Mouse (Mus musculus) megakaryocyte, embryonic 14.5 days (primary cell): ENCODE measurements around the gene Dbn1. TPM values are rescaled to one million over a fixed set of nuclear protein-coding genes. Genes with fewer than 3 reads are reported as not detected.

ENCODE experiments used
- H3K27me3 ChIP-seq: replicated peaks from 2 replicates; pipeline ENCODE3; 2012; ENCODE audit warnings: inconsistent platforms
- H3K36me3 ChIP-seq: replicated peaks from 2 replicates; pipeline ENCODE3; 2012; ENCODE audit warnings: low read length, inconsistent platforms, mixed read lengths
- H3K4me1 ChIP-seq: 2 replicates; pipeline ENCODE4 v1.6.1; 2012; ENCODE audit warnings: inconsistent platforms
- H3K4me3 ChIP-seq: replicated peaks from 2 replicates; pipeline ENCODE3; 2012; ENCODE audit warnings: moderate library complexity, mild to moderate bottlenecking, inconsistent platforms
- H3K9me3 ChIP-seq: 2 replicates; pipeline ENCODE4 v1.6.1; 2012; ENCODE audit warnings: inconsistent platforms
- FLI1 ChIP-seq: IDR thresholded peaks from 2 replicates; pipeline ENCODE4 v1.6.1; 2012; ENCODE audit warnings: low read length, inconsistent platforms, mixed read lengths
- GATA1 ChIP-seq: IDR thresholded peaks from 3 replicates; pipeline ENCODE4 v1.6.1; 2012; ENCODE audit warnings: mixed read lengths, low read length, inconsistent platforms, borderline replicate concordance
- polyA plus RNA-seq: library from polyadenylated mRNA; stranded (reverse); fragments of >175 nt; gene quantifications from 2 replicates; pipeline ENCODE4 v1.2.3, GENCODE M21; 2012; ENCODE audit warnings: low replicate concordance; ENCODE audit not compliant: insufficient read depth

The Dbn1 gene
- polyA plus RNA-seq, 1 experiment, result 1.8 TPM

DNA sequence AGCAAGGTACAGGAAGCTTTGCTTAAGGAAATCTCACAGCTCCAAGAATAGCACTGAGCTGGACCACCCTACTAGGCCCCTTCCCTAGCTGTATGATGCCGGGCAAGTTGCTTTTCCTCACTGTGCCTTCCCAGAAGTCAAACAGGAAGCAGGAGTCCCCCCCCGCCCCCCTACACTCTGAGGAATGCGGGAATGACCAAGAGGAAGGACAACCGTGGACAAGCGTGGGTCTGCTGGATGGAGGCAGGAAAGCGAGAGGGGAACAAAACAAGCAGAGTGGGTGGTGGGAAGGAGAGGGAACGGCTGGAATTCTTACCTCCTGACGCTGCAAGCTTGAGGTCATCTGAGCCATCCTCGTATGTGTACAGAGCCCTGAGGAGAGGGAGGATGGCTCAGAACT is 4.8 kb downstream of the Dbn1 start:
- TF ChIP-seq FLI1, result no peak
- no peak for TF ChIP-seq GATA1
- Histone ChIP-seq H3K4me3 (no peak overlapping the region), H3K4me1 (peaks cover 61% of the 10 kb centered on the region), H3K27me3 (peaks cover 81% of the 10 kb centered on the region), H3K36me3 (no peaks in the 10 kb centered on the region), H3K9me3 (peaks cover 5% of the 10 kb centered on the region)

DNA sequence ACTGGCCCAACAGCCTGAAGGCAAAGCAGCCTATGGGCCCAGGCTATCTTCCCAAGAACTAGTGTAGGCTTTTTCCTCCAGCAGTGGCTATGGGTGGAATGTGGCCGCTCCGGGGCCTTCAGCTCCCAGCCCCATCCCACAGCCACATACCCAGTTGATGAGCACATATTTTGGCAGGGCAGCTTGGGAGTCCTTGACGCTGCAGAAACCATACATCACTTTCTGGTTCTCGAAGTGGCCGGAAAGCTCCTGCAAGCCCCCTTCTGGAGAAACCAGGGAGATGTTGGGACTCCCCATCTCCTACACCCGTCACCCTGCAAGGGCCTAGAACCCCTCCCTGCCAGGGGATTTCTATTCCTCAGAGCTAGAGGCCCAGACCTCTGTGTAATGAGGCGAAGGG is 5.4 kb downstream of the Dbn1 start:
- TF ChIP-seq GATA1 (no peak), FLI1 (no peak)
- peaks cover 76% of the 10 kb centered on the region for H3K27me3 ChIP-seq
- H3K9me3 ChIP-seq, result peaks cover 5% of the 10 kb centered on the region
- H3K36me3 ChIP-seq, result no peaks in the 10 kb centered on the region
- H3K4me1 ChIP-seq, result peaks cover 61% of the 10 kb centered on the region
- no peak overlapping the region for H3K4me3 ChIP-seq

DNA sequence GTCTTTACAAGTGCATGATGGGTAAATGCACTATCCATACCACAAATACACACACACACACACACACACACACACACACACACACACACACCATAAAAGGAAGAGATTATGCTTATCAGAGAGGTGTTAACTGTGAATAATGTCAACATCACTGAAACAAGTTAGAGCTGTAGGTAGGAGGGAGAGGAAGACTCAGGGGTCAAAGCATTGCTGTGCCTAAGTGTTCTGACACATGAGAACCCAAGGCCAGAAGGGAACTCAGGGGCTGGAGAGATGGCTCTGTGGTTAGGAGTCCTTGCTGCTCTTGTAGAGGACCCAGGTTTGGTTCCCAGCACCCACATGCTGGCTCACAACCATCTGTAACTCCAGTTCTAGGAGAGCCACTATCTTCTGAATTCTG is 8.0 kb downstream of the Dbn1 start:
- TF ChIP-seq FLI1, result no peak
- no peak for TF ChIP-seq GATA1
- H3K9me3 ChIP-seq, result peaks cover 16% of the 10 kb centered on the region
- peaks cover 76% of the 10 kb centered on the region for H3K27me3 ChIP-seq
- H3K4me1 ChIP-seq, result peaks cover 51% of the 10 kb centered on the region
- no peaks in the 10 kb centered on the region for H3K36me3 ChIP-seq
- H3K4me3 ChIP-seq, result no peak overlapping the region

DNA sequence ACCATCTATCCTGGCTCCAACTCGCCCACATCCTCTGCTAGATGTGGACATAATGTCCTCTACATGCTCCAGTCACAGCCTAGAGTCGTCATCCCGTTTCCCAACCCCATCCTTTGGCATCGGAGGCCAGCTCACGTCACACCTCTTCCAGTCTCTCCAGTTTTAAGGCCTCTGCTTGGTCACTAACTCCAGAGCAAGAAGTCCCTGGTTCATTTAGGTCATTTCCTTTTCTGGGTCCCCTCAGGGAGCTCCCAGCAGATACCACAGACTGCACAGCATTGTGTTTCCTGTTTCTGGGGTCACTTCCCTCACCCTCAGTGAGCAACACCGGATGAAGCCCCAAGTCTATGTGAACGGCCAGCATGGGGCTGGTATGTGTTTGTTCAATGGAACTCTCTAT is 8.9 kb downstream of the Dbn1 start:
- peaks cover 46% of the 10 kb centered on the region for H3K4me1 ChIP-seq
- no peaks in the 10 kb centered on the region for H3K36me3 ChIP-seq
- peaks cover 76% of the 10 kb centered on the region for H3K27me3 ChIP-seq
- H3K4me3 ChIP-seq, result peak overlapping the region; percentile 24
- no peak for TF ChIP-seq FLI1
- no peak for TF ChIP-seq GATA1
- H3K9me3 ChIP-seq, result peaks cover 17% of the 10 kb centered on the region

DNA sequence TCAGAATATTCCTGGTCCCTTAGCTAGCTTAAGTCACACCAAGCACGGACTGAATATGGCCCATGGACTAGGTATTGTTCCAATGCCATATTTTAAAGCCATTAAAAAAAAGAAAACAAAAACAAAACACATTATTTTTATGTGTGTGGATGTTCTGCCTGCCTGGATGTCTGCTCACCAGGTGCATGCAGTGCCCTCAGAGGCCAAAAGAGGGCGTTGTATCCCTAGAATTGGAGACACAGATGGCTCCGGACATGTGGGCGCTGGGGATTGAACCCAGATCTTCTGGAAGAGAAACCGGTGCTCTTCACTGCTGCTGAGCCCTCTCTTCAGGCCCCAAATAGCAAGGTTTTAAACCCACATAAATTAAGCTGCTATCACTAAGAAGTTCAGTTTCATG is 9.9 kb downstream of the Dbn1 start:
- no peak overlapping the region for H3K4me3 ChIP-seq
- TF ChIP-seq FLI1 (no peak), GATA1 (no peak)
- peaks cover 76% of the 10 kb centered on the region for H3K27me3 ChIP-seq

DNA sequence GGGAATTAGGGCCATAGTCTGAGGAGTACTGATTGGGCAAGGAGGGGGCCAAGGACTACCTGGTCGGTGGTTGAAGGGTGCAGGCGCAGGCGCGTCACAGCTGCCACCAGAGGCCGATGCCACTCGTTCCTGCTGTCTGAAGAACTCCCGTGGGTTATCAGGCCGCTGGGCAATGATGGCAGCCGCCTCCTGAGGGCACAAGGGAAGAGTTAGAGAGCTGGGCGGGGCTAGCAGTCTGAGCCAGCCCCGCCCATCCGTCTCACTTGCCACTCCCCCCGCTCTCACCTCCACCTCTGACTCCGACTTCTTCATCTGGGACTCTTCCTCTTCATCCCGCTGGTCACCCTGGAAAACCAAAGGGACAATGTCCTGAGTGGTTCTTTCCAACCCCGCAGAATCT is 10.4 kb downstream of the Dbn1 start:
- H3K4me3 ChIP-seq, result no peak overlapping the region
- TF ChIP-seq GATA1 (no peak), FLI1 (no peak)

More for the DNA sequence above, 9.9 kb downstream of the Dbn1 start:
- H3K36me3 ChIP-seq, result no peaks in the 10 kb centered on the region
- peaks cover 17% of the 10 kb centered on the region for H3K9me3 ChIP-seq
- H3K4me1 ChIP-seq, result peaks cover 38% of the 10 kb centered on the region

DNA sequence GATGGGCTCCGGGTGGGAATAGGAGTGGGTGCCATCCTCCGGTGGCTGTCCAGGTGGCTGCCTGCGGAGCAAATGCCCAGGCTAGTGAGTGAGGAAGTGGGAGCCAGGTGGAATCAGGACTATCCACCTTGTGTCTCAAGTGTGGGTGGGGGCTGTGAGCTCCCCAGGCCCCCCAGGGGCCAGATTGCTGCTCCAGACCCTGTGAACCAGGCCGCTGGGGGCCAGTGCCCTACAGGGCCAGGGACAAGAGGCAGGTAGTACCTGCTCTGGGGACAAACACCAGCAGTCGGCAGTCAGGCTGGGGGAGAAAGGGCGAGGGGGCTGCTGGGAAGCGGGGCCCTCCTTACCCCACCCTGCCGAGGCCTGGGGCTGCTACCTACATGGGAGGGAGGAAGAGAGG is 11.7 kb downstream of the Dbn1 start:
- H3K9me3 ChIP-seq, result peaks cover 17% of the 10 kb centered on the region
- H3K27me3 ChIP-seq, result peaks cover 76% of the 10 kb centered on the region
- no peak for TF ChIP-seq GATA1
- no peak for TF ChIP-seq FLI1

More for the DNA sequence above, 10.4 kb downstream of the Dbn1 start:
- H3K9me3 ChIP-seq, result peaks cover 17% of the 10 kb centered on the region
- H3K27me3 ChIP-seq, result peaks cover 76% of the 10 kb centered on the region
- H3K36me3 ChIP-seq, result no peaks in the 10 kb centered on the region
- peaks cover 42% of the 10 kb centered on the region for H3K4me1 ChIP-seq

DNA sequence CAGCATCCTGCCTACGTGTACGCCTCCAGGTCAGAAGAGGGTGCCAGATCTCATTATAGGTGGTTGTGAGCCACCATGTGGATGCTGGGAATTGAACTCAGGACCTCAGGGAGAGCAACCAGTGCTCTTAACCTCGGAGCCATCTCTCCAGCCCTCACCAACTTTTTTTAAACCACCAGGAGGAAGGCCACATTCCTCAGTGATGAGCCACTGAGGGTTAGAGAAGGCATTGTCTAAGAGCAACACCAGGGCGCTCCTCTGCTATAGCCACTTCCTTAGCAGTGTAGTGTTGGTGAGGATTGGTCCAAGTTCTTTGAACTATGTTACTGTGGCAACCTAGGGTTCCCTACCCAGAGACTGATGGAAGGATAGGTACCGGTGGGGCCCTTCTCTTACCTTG is 12.2 kb downstream of the Dbn1 start:
- no peak for TF ChIP-seq GATA1
- TF ChIP-seq FLI1, result no peak
- Histone ChIP-seq H3K27me3 (peaks cover 77% of the 10 kb centered on the region), H3K9me3 (peaks cover 17% of the 10 kb centered on the region), H3K36me3 (no peaks in the 10 kb centered on the region), H3K4me1 (peaks cover 59% of the 10 kb centered on the region), H3K4me3 (no peak overlapping the region)

More for the DNA sequence above, 11.7 kb downstream of the Dbn1 start:
- Histone ChIP-seq H3K4me3 (no peak overlapping the region), H3K4me1 (peaks cover 54% of the 10 kb centered on the region), H3K36me3 (no peaks in the 10 kb centered on the region)

DNA sequence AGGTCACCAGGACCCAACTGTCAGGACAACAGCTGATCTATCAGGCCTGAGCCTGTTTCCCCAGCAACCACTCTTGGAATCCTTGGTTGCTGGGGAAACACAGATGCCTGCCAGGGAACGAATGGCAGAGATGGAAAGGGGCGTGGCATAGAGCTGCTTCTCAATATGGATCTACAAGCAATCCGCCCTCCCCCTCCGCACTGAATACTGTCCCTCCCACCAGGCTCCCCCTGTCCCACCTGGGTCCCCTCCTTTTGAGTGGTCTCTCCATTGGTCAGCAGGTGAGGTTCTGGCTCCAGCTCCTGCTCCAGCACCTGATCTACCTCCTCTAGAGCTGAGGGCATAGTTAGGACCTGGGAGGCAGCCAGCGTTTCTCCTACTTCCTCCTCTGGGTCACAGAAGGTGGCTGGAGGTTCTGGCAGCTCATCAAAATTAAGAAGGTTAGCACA is 13.3 kb downstream of the Dbn1 start:
- Histone ChIP-seq H3K4me3 (no peak overlapping the region), H3K4me1 (peaks cover 61% of the 10 kb centered on the region), H3K27me3 (peaks cover 79% of the 10 kb centered on the region), H3K9me3 (peaks cover 12% of the 10 kb centered on the region), H3K36me3 (no peaks in the 10 kb centered on the region)
- TF ChIP-seq FLI1, result no peak
- TF ChIP-seq GATA1, result no peak

DNA sequence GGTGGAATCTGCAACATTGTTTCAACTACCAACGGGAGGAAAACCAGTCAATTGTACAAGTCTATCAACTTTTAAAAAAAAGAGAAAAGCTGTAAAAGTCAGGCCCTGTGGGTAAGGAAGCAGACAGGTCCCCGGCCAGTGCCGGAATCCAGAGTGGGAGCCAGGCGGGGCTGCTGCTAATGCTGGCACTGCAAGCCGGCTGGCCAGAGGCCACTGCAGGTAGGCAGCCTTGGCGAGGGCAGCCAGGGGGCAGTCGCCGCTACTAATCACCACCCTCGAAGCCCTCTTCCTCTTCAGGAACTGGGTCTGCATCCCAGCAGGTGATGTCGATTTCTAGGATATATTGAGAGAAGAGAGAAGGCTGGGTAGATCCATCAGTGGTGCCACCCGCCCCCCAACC is 13.9 kb downstream of the Dbn1 start:
- peaks cover 86% of the 10 kb centered on the region for H3K27me3 ChIP-seq
- no peak for TF ChIP-seq GATA1
- no peak for TF ChIP-seq FLI1
- H3K36me3 ChIP-seq, result no peaks in the 10 kb centered on the region
- peaks cover 12% of the 10 kb centered on the region for H3K9me3 ChIP-seq
- H3K4me3 ChIP-seq, result no peak overlapping the region
- H3K4me1 ChIP-seq, result peaks cover 61% of the 10 kb centered on the region

DNA sequence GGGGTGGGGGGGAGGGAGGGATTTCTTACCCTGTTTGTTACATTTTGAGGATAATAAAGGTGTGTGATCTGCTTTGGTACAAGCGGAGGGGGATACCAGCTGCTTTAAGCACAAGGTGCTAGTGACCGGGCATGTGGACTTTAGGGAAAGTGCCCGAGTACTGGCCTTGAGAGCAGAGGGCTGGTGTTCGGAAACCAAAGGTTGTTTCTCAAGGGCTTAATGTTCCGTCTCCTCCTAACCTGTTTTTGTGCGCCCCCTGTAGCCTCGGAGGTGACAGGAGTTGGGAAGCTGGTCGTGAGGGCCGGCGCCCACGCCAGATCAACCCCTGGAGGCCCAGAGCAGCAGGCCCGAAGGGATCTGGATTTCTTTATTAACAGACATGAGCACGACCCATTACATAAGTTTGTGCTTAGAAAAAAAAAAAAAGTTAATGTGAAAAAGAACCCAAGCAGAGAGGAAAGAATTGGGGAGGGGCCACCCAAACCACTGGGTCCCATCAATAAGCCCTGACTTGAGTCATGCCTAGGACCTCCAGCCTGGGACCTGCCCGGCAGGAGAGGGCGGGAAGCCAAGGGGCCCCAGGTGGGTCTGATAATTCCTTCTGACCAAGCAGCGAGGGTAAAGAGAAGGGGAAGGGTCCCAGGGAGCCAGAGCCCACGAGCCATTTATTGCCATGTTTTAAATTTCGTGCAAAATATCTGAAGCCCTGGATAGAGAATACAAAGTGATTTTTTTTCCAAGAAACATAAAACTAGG is 14.7 kb downstream of the Dbn1 start:
- Histone ChIP-seq H3K9me3 (peaks cover 12% of the 10 kb centered on the region), H3K4me3 (peak overlapping the region; percentile 48), H3K36me3 (no peaks in the 10 kb centered on the region), H3K27me3 (peaks cover 92% of the 10 kb centered on the region), H3K4me1 (peaks cover 57% of the 10 kb centered on the region)
- no peak for TF ChIP-seq GATA1
- no peak for TF ChIP-seq FLI1
